Mouse (Mus musculus) spleen, adult 2 months (tissue): ENCODE data around the gene Itsn1. TPM values are rescaled to one million over a fixed set of nuclear protein-coding genes. Genes with fewer than 3 reads are reported as not detected.

Source experiments
- DNase-seq, 2 experiments: peaks; one replicate each; pipeline versions ENCODE4 v3.0.0 to v3.0.0-alpha.2; 2012 to 2021; ENCODE audit warnings: low spot score in 2 of 2, low read depth in 1 of 2
- H3K27ac ChIP-seq: fragments of 200-500 bp; 2 replicates; pipeline ENCODE4 v1.5.1; 2012; ENCODE audit warnings: low read length, inconsistent platforms; ENCODE audit not compliant: insufficient read depth
- H3K27me3 ChIP-seq: fragments of 200-500 bp; 2 replicates; pipeline ENCODE4 v1.6.1; 2012; ENCODE audit warnings: mild to moderate bottlenecking, moderate library complexity, low read length, inconsistent platforms; ENCODE audit not compliant: control insufficient read depth, insufficient read depth
- H3K36me3 ChIP-seq: fragments of 200-500 bp; 2 replicates; pipeline ENCODE4 v1.6.1; 2012; ENCODE audit warnings: mild to moderate bottlenecking, low read length, inconsistent platforms; ENCODE audit not compliant: control insufficient read depth, insufficient read depth
- H3K4me1 ChIP-seq: fragments of 200-500 bp; 2 replicates; pipeline ENCODE4 v1.6.1; 2011; ENCODE audit warnings: inconsistent platforms; ENCODE audit not compliant: control insufficient read depth, insufficient read depth, insufficient read length
- H3K4me3 ChIP-seq: fragments of 200-500 bp; 2 replicates; pipeline ENCODE4 v1.5.1; 2011; ENCODE audit warnings: mild to moderate bottlenecking, inconsistent platforms; ENCODE audit not compliant: insufficient read depth, insufficient read length; ENCODE audit errors: extremely low read depth
- CTCF ChIP-seq: fragments of 200-500 bp; IDR thresholded peaks from 2 replicates; pipeline ENCODE4 v1.5.1; 2011; ENCODE audit warnings: mild to moderate bottlenecking, inconsistent platforms; ENCODE audit not compliant: insufficient read depth, insufficient read length, insufficient replicate concordance; ENCODE audit errors: extremely low read depth
- POLR2A ChIP-seq: fragments of 200-500 bp; IDR thresholded peaks from 2 replicates; pipeline ENCODE4 v1.6.1; 2011; ENCODE audit warnings: low read depth, low read length, inconsistent platforms
- WGBS: fragments of 180-500 bp; shearing (Covaris S2); methylation state at CpG from one replicate; pipeline ENCODE4 v1.1.7; 2018; 5-methylcytosine and 5-hydroxymethylcytosine counted together
- polyA plus RNA-seq: library from polyadenylated mRNA; depleted of rRNA; stranded (reverse); fragments of >200 nt; gene quantifications from 2 replicates; pipeline ENCODE4 v1.2.3, GENCODE M21; 2012; rRNA removed

Gene Itsn1
- polyA plus RNA-seq, 1 experiment: 36.0 TPM

GRCm38 (mm10) chr16:91964308-91965178 is 235.5 kb downstream of the Itsn1 start:
- H3K4me1 ChIP-seq: no peaks in the 10 kb centered on the region

DNA sequence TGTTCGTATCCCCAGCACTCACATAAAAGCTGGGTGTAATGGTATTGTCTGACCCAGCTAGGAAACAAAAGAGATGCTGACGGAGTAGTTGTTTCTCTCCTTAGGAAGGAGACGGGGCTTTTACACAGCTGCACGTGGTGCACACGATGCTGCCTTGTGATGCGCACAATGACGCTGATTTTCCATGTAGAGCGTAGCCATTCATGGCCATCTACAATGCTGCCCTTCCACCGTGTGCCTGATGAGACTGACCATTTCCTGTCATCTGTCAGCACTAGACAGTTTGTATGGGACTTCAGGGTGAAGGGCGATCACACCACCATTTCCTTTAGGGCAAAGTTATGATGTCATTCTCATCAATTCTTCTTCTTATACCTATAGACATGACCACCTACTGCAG is 239.6 kb downstream of the Itsn1 start:
- TF ChIP-seq POLR2A (no peak), CTCF (no peak)
- no peaks in the 10 kb centered on the region for H3K4me1 ChIP-seq
- H3K27ac ChIP-seq: no peak overlapping the region
- no peak overlapping the region for H3K4me3 ChIP-seq
- no peak for DNase-seq
- 73% methylated on average over 10 of the region's 10 CpGs for WGBS
- H3K27me3 ChIP-seq: no peaks in the 10 kb centered on the region
- H3K36me3 ChIP-seq: no peaks in the 10 kb centered on the region

More at GRCm38 (mm10) chr16:91964308-91965178, 235.5 kb downstream of the Itsn1 start:
- TF ChIP-seq CTCF: no peak
- no peak for TF ChIP-seq POLR2A
- H3K27ac ChIP-seq: no peak overlapping the region
- 32% methylated on average over 13 of the region's 13 CpGs for WGBS
- no peaks in the 10 kb centered on the region for H3K36me3 ChIP-seq
- DNase-seq: peak in 1 of 2 experiments; percentile 12
- no peaks in the 10 kb centered on the region for H3K27me3 ChIP-seq
- H3K4me3 ChIP-seq: no peak overlapping the region

DNA sequence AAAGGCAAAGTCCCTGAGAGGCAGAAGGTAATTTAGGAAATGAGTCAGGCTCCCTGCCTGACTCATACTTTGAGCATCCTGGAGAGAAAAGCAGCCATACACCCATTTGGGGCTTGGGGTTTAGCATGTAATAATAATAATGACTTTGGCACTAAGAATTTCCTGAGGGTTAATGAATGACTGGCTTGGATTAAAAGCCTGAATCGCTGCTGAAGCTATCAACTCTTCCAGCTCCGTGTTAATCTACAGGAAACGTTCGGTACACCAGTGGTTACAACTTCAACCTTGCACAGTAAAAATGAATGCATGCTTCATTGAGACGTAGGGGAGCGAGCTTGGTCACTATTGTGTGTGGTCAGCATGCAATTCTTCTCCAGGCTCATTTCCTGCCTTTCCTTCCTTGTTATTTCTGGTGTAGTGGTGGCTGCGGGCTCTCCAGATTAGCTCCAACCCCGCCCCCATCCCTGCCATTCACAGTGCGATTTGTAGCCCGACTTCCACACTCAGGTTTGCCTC is 240.5 kb downstream of the Itsn1 start:
- H3K27ac ChIP-seq: no peak overlapping the region
- H3K27me3 ChIP-seq: no peaks in the 10 kb centered on the region
- TF ChIP-seq CTCF: no peak
- TF ChIP-seq POLR2A: no peak
- H3K36me3 ChIP-seq: no peaks in the 10 kb centered on the region
- H3K4me1 ChIP-seq: no peaks in the 10 kb centered on the region
- no peak overlapping the region for H3K4me3 ChIP-seq
- WGBS: 41% methylated on average over 10 of the region's 10 CpGs
- DNase-seq: no peak

Other genes with a start within 250 kb of the Itsn1 start
- gene Ifnar1, start 244.0 kb upstream of the Itsn1 start, polyA plus RNA-seq: 22.3 and 25.4 TPM in 2 replicates
- 18.7 and 36.7 TPM in 2 replicates for gene Ifngr2, start 182.2 kb upstream of the Itsn1 start, polyA plus RNA-seq
- 19.6 and 21.2 TPM in 2 replicates for gene Tmem50b, start 131.5 kb upstream of the Itsn1 start, polyA plus RNA-seq
- 0.39 and 0.42 TPM in 2 replicates for gene Dnajc28, start 110.3 kb upstream of the Itsn1 start, polyA plus RNA-seq
- gene Gart, start 82.3 kb upstream of the Itsn1 start, polyA plus RNA-seq: 24.8 and 26.4 TPM in 2 replicates
- gene Son, start 81.8 kb upstream of the Itsn1 start, polyA plus RNA-seq: 107 and 127 TPM in 2 replicates
- gene Donson, start 40.5 kb upstream of the Itsn1 start, polyA plus RNA-seq: 13.1 and 22.0 TPM in 2 replicates
- gene Cryzl1, start 306 bp upstream of the Itsn1 start, polyA plus RNA-seq: 11.6 and 11.9 TPM in 2 replicates